Mouse (Mus musculus) cerebellum, adult 2 months (tissue): ENCODE results near the gene P4htm.

Source experiments
- CTCF ChIP-seq: fragments of 200-500 bp; IDR thresholded peaks from 2 replicates; pipeline ENCODE4 v1.5.1; 2011; ENCODE audit warnings: low read depth, mild to moderate bottlenecking, control low read depth, low read length, moderate library complexity, borderline replicate concordance; ENCODE audit not compliant: insufficient read depth
- POLR2A ChIP-seq: fragments of 200-500 bp; IDR thresholded peaks from 2 replicates; pipeline ENCODE4 v1.6.1; 2011; ENCODE audit warnings: low read length, control low read depth, borderline replicate concordance; ENCODE audit not compliant: insufficient read depth

DNA sequence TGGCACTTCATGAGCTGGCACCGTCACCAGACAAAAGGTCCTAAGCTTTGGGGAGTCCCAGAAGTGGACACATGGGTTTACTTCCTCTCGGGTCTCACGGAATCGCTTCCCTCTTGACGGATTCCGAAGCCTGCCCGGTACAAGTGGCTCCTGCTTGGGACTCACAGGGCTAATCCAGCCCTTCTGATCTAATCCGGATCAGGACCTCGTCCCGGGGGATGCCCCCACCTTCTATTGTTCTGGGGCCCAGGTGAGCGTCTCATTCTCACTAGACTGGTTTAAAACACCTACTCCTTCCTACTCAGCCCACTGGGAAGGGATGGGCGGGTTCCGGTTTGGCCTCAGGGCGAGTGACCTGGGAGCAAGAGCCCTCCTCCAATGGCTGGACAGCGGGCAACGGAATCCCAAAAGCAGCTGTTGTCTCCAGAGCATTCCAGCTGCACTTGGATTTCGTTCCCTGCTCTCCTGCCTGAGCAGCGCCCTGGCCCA is 29.5 kb downstream of the P4htm start:
- TF ChIP-seq CTCF (no peak), POLR2A (no peak)
